Mouse (Mus musculus): ENCODE data around the gene BC030870.
"Not testable (repeated sequence)": the region's sequence is repeated elsewhere in the genome, so short reads cannot be mapped to it uniquely, and the experiment has no call there.

BC030870 gene

DNA sequence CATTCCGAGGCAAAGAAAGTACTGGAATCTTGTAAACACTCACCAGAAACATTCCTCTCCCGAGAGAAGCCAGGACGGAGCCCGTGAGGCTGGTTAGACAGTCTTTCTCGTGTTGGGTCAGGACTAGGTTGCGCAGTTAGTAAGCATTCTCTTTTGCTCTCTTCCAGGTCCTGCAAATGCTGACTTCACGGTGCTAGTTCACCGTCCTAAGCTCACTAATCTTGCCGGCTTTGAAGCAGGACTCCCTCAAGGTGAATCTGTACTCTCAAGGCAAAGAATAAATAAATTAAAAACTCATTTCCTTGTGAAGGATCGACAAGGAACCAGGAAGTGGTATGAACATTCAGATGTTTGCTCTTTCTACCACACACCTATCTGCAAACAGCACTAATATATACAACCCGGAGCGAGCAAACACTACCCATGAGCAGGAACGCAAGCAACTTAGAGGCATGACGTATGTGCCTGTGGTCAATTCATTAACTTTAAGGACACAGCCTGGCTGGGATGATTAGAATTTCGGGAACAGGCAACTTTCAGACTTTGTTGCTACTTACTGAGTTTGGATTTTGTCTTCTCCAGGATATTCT, at the start of gene BC030870:
TSS of gene BC030870 (minus strand) at position 365 of the 590 bp plus-strand sequence.
- in situ Hi-C loops (cut with MboI; ENCODE audit: low sequenced_read_pairs): loop anchor here (25.0 kb wide), 1 partner anchor 1308 kb away; no protein-coding TSS in a partner anchor

DNA sequence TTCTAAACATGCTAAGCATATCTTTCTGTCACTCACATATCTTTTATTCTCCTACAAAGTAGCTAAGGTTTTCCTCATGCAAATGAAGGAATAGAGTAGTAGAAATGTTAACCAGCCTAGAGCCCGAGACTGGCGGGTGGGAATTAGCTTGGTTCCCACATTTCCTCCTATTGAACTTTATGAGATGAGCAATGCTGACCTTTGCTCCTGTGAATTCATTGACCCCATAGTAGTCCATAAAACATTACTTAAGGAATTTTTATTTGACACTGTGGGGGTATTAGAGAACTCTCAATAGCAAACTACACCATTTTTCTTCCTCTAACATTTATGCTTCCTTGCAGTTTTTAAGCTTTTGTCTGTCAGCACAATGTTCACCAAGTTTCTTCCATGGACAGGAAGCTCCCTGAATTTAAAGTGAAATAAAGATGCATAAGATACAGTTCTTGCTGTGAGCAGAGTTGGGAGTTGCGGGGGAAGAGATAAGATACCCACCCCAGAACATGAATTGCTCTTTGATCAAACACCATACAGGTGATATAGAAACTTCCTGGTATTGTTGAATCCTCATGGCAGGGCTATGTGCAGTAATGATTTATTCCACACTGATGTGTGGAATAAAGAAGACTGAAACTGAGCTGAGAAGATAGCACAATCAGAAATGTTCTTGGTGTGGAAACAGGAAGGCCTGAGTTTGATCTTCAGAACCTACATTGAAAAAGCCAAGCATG, 45.5 kb upstream of the BC030870 start:
- in situ Hi-C loops (cut with MboI; ENCODE audit: low sequenced_read_pairs): no loop called here

DNA sequence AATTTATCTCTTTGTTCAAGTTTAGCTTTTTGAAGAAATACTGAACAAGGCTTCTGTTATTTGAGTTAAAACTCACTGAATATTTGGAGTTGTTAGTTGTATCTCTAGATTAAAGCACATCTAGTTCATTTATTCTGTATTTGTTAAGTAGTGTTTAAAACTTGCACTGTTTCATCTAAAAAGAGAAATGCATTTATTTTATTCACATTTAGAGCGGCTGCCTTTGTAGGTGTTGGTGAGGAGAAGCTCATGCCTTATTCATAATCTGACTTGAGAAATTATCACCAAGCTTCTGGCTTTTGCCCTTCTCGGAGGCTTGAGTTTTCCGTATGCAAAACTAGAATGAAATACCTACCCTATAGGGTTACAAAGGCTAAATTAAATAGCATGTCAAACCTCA, 39.8 kb upstream of the BC030870 start:
- in situ Hi-C loops (cut with MboI; ENCODE audit: low sequenced_read_pairs): no loop called here

DNA sequence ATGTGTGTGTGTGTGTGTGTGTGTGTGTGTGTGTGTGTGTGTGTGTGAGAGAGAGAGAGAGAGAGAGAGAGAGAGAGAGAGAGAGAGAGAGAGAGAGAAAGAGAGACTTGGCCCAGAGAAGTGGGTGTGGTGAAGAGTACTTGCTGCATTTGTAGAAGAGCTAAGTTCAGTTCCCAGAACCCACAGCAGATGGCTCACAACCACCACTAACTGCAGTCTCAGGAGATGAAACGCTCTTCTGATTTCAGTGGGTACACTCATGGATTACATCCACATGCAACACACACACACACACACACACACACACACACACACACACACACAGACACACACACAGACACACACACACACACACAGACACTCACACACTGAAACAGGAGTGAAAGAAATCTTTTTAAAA, 31.3 kb upstream of the BC030870 start:
- in situ Hi-C loops (cut with MboI; ENCODE audit: low sequenced_read_pairs): not testable (repeated sequence)

DNA sequence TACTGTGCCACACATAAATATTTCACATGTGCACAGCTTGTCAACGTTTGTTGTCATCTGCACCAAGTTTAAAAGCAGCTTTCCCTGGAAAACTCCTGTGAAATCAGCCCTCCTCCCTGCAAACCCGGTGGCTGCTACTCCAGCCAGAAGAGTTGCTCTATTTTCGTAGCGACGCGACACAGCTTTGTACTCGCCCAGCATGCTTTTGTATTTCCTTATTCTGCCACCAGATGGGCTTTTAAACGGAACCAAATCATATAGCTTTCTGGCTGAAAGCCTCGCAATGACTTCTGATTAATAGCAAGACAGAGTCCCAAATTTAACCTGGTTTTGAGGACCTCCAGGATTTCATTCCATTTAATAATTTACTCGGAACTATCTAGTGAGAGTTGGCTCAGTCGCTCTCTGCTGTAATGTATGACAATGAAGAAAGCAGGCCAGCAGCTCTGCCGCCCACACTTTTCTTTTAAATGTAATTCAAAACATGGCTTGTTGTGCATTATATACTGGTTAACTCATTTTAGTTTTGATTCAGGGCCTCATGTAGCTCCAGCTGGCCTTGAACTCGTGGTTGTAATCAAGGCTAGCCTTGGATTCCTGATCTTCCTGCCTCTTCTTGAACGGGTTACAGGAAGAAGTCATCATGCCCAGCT, 29.9 kb upstream of the BC030870 start:
- in situ Hi-C loops (cut with MboI; ENCODE audit: low sequenced_read_pairs): no loop called here

DNA sequence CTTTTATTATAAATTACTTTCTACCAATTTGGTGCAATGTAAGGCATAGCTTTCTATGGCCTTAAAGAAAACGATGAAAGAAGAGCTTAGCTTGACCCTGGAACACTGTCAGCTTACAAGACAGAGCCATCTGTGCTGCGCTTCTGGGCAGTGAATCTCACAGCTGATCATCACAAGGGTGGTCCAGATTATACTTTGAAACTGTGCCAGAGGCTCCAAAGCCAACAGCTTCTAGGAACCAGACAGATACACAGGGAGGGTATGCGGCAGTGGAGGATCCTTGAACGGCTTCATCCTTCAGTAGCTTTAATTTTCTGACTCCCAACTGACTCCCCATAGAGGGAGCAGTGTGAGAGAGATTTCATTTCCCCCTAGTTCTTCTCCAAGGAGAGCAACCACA, 28.5 kb upstream of the BC030870 start:
- in situ Hi-C loops (cut with MboI; ENCODE audit: low sequenced_read_pairs): no loop called here

DNA sequence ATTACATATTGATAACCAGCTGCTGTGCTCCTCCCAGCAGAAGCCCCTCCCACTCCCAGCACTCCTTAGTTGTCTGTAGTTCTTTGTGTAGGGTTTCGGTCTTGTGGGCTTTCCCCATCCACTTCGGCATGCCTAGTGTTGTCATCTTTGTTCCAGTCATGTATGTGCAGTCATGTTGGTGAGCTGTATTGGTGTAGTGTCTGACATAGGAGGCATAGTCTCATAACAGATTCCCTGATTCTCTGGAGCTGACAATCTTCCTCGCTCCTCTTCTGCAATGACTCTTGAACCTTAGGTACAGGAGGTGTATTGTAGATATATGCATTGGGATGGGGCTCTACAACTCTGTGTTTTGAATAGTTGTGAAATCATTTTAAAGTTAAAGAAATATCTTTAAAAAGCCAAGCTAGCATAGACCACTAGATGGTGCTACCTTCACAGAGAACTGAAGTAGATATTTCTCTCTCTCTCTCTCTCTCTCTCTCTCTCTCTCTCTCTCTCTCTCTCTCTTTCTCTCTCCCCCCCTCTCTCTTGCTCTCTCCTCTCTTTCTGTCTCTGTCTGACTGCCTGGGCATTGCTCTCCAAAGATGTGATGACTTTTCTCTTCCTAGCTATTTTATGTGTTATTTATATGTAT, 9.6 kb upstream of the BC030870 start:
- in situ Hi-C loops (cut with MboI; ENCODE audit: low sequenced_read_pairs): loop anchor here (25.0 kb wide), 1 partner anchor 1298 kb away; no protein-coding TSS in a partner anchor

DNA sequence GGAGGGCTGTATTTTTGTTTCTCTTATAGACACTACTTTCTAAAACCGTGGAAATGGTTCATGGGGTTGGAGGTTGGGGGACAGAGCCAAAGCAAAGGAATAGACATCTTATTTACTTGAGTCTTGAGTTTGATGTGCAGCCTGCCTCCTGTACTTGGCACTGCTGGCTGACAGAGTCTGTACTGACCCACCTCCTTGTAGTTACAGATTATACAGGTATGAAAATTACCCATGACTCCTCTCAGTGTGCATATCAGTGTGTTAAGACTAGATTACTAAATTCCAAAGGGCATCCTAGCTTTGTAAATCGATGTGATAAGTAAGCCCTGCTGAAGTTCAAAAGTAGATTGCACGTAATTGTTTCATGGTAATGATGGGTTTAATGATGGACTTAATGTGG, 2.9 kb downstream of the BC030870 start:
- in situ Hi-C loops (cut with MboI; ENCODE audit: low sequenced_read_pairs): loop anchor here (25.0 kb wide), 1 partner anchor 1311 kb away; no protein-coding TSS in a partner anchor

DNA sequence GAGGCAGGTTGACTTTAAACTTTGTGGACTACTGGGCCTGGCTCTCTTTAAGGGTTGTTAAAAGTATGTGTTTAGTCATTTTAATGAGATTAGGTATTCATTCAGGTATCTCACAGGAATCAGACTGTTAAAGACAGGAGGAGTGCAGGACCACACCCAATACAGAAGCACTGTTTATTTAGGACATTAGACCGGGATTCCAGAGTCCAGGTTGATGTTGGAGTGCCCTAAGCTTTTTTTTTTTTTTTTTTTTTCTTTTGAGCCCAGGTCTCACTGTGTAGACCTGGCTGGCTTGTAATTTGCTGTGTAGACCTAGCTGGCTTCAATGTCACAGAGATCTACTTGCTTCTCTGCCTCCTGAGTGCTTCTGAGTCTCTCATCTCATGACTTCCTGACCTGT, 3.3 kb downstream of the BC030870 start:
- in situ Hi-C loops (cut with MboI; ENCODE audit: low sequenced_read_pairs): loop anchor here (25.0 kb wide), 1 partner anchor 1311 kb away; no protein-coding TSS in a partner anchor

DNA sequence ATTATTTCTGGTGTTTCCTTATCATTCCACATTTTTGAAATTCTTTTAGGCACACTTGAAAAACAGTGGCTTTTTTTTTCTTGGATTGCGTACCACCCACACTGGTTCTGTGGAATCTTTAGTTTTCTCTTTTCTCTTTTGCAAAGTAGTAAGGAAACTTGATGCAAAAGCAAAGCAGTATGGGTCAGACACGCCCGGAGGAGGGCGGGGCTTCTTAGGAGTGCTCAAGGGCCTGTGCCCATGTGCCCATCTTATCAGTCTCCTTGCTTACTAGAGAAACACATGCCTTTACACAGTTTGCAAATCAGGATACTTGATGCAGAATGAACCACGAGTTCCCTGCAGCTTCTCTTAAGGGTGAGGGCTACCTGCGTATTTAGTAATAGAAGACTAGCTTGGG, 17.3 kb downstream of the BC030870 start:
- in situ Hi-C loops (cut with MboI; ENCODE audit: low sequenced_read_pairs): no loop called here

DNA sequence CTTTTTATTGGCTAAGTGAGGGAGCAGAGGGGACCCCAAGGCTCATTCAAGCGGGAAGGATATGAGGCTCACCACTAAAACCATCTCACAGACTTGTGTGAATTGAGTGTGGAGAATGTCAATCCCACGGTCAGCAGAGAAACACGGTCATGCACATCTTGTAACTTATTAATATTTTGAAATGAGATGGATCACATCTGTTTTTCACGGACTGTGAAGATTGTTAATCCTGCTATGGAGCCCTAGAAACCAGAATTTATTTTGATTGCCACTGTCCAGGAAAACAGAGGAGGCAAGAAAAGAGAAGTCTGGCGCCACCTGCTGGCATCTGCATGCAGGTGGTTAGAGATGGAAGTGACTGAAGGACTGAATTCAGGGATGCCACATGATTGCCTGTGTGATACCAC, 19.1 kb downstream of the BC030870 start:
- in situ Hi-C loops (cut with MboI; ENCODE audit: low sequenced_read_pairs): no loop called here

DNA sequence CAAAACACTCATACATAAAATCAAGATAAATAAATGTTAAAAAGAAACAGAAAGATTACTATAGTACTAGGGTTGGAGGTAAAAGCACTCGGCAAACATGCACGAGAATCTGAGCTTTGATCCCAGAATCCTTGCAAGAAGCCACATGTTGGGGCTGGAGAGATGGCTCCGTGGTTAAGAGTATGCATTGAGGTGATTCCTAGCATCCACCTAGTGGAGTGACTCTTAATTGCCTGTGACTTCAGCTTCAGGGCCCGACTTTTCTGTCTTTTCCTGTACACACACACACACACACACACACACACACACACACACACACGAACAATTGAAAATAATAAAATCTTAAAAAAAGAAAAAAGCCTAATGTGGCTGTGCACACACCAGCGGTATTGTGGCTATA, 20.4 kb downstream of the BC030870 start:
- in situ Hi-C loops (cut with MboI; ENCODE audit: low sequenced_read_pairs): no loop called here

DNA sequence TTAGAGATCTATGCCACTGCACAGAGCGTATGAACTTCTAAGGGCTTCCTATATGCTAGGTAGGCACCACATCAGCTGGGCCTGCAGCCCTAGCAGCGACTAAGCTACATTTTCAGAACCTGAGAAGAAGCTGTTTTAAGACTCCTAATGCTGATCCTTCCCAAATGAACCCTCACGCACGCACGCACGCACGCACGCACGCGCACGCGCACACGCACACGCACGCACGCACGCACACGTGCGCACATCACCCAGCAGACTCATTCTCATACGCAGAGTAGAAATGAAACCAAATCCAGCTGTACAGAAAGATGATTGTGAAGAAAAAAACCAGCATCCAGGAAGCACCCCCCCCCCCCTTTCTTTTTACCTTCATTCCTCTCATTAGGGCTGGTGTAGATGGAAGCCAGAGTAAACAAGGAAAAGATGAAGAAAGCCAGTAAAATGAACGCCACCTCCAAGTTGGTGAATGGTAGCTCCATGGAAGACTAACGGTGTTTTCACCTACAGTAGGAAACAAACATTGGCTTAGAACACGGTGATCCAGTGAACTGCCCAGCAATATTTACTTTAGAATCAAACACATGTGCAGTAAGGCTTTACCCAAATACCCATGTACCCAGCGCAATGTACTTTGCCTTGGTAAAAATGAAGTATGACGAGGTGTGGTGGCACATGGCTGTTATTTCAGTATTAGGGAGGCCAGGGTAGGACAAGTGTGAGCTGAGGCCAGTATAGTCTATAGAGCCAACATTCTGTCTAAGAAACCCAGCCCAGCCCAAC, 21.2 kb downstream of the BC030870 start:
- in situ Hi-C loops (cut with MboI; ENCODE audit: low sequenced_read_pairs): no loop called here

DNA sequence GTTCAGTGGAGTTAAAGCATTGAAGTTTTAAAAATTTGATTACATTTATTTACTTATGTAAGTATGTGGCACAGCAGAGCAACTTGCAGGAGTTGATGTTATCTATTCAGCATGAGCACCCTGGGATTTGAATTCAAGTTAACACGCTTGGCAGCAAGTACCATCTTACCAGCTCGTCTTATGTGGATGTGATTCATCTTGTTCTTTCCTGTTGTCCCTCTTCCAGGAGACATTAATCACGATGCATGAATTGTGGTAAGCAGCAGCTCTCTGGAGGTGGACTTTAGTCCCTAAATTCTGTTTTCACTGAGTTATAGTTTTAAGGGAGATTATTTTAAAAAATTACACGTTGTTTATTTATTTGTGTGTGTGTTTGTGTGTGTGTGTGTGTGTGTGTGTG, 25.3 kb downstream of the BC030870 start:
- in situ Hi-C loops (cut with MboI; ENCODE audit: low sequenced_read_pairs): no loop called here

DNA sequence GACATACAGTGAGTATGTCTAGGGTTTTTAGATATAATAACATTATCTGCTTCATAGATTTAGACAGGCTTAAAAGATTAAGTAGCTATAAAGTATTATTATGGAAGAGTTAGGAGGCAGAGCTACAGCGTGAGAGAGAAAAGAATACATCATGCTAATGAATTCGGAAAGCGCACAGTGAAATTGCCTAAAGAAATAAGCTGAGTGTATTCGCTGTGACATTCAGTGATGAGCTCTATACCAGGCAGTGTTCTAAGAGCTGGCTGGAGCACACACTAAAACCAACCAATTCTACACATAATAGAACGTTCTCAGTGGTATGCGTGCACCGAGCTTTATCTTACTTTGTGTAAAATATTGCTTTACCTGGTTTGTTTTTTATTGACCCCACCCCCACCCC, 25.7 kb downstream of the BC030870 start:
- in situ Hi-C loops (cut with MboI; ENCODE audit: low sequenced_read_pairs): no loop called here

DNA sequence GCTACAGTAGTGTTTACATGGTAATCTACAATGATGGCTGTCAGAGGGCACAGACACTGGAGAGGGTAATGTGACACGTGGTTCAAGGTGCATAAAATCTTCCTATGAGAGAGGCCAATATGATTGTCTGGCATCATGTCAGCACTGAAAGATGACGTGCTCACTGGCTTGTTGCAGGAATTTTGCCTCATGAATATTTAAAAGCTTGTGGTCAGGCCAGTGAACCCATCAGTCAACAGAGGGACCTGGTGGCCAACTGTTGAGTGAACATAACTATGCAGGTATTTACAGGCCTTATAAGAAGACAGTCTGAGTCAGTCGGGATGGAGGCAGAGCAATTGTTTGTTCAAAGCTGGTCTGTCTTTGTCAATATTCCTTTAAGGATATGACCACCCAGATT, 29.6 kb downstream of the BC030870 start:
- in situ Hi-C loops (cut with MboI; ENCODE audit: low sequenced_read_pairs): no loop called here

DNA sequence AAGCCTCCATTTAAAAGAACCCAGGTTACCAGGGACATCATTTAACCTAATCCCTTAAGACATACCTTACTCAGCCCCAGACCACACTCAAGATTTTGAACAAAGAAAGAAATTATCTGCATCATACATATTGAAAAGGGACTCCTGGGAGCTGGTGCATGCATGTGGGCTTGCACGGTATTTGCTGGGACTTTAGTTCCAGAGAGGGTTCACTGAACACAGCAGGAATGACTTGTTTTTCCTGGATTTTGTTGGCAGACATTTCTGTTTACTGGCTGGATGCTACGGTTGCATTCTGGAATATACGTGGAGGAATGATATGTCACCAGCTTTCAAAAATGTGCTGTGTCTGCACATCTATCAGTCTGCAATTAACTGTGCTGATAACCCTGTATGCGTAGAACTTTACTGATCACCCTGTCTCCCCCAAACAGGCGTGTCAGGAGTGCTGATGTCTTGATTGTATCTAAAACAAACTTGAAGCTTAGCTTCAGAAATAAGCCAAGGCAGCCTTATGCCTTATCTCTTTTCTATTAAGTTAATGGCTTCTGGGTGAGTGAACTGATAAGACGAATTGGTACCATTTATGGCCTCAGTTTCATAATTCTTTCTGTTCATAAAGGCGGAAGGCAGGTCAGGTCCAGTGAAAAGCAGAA, 31.5 kb downstream of the BC030870 start:
- in situ Hi-C loops (cut with MboI; ENCODE audit: low sequenced_read_pairs): no loop called here

DNA sequence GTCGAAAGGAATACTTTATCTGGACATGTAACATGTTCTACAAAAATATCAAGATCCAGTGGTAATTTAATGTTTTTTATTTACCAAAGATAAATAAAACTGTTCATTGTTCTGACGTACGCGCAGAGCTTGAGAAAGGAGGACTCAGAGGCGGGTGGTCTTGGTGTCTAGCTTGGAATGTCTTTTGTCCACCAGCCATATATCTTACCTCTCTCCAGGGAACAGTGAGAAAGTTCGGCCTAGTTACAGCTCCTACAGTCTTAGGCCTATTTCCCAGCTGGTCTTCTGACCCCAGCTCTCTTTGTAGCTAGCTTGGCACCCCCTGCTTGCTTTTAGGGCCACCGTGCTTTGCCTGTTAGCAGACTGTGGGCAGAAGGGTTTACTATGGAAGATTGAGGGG, 39.6 kb downstream of the BC030870 start:
- in situ Hi-C loops (cut with MboI; ENCODE audit: low sequenced_read_pairs): no loop called here

DNA sequence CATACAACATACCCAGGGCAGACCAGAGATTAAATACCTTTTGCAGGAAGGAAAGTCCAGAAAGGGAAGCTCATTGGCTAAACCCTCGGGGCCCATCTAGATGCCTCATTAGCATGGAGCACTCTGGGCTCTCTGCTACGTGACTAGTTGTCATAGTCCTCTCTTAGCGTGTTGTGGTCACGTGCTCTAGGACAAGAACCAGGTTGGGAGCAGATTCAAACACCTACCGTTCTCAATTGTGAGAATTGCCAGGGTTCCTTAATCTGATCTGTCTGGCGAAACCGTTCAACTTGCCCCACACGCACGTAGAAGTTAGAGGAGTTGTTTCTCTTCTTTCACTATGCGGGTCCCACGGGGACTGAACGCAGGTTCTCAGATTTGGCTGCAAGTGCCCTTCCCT, 41.2 kb downstream of the BC030870 start:
- in situ Hi-C loops (cut with MboI; ENCODE audit: low sequenced_read_pairs): no loop called here

DNA sequence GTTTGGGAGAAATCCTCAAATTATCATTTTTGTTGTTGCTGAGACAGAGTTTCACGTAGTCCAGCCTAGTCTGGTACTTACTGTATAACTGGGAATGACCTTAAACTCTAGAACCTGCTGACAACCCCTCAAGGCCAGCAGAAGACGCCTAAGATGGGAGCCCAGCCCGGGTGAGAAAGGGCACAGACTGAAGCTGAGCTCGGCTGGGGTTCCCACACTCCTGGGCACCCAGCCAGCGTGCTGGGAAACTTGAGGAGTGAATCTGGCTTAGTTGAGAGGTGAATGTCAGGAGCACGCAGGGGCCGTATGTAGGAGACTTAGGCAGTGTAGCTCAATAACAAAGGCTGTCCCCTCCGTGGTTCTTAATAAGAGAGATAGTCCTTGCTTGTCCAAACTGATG, 41.7 kb downstream of the BC030870 start:
- in situ Hi-C loops (cut with MboI; ENCODE audit: low sequenced_read_pairs): no loop called here
